ENCODE assay signal across 10 mouse cellular contexts in the genomic region with DNA sequence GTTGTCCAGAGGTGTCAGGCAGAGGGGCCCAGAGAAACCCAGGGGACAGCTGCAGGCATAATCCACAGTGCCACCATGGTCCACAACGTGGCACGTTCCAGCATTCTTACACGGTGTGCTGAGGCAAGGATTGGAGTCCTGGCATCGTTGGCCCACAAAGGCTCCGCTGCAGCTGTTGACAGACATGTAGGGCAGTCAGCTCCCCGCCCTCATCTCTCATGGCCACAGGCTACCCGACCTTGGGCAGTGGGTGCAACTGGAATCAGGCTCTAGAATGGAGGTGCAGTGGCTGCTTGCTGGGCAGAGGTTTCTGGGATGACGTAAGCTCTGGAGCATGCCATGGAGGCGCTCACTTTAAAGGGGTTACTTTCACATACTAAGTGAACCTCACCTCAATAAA. TPM values are rescaled to one million over a fixed set of nuclear protein-coding genes. Genes with fewer than 3 reads are reported as not detected.
DNase-seq lines count a peak whose midpoint lies in the region; ATAC-seq and TF ChIP-seq lines count a peak whose summit lies in the region.
"Had no signal": no experiment of that assay in that cellular context is flagged by ENCODE, and none has a peak within 500 bp of the region (broad histone marks: within the 10 kb centered on the region; RNA-seq: fewer than 3 reads in every experiment).

No protein-coding gene starts in this region.

- H3K27me3 ChIP-seq in heart, embryonic 13.5 days (replicated peaks), result no peaks in the 10 kb centered on the region; the same call in 1 of the 2 replicates
- H3K27me3 ChIP-seq in forebrain, postnatal 0 days (ENCODE audit: insufficient read depth, low read length), result no peaks in the 10 kb centered on the region
- H3K27me3 ChIP-seq in midbrain, embryonic 13.5 days, result no peaks in the 10 kb centered on the region
- H3K27me3 ChIP-seq: stomach, embryonic 15.5 days had no signal

- peaks cover 80% of the 10 kb centered on the region for H3K4me1 ChIP-seq in heart, embryonic 13.5 days
- H3K4me1 ChIP-seq in forebrain, postnatal 0 days (ENCODE audit: insufficient read depth), result peaks cover 33% of the 10 kb centered on the region
- peaks cover 89% of the 10 kb centered on the region for H3K4me1 ChIP-seq in midbrain, embryonic 13.5 days (replicated peaks)

- no peak for ATAC-seq in heart, embryonic 13.5 days (ENCODE audit: extremely low read depth, insufficient number of reproducible peaks, low FRiP score, low TSS enrichment)
- peak; percentile 38 for ATAC-seq in forebrain, postnatal 0 days
- peak; percentile 16; the same call in 1 of the 2 replicates for ATAC-seq in midbrain, embryonic 13.5 days

- H3K36me3 ChIP-seq in heart, embryonic 13.5 days, result peaks cover 42% of the 10 kb centered on the region
- H3K36me3 ChIP-seq in forebrain, postnatal 0 days (ENCODE audit: insufficient read depth), result no peaks in the 10 kb centered on the region
- peaks cover 27% of the 10 kb centered on the region for H3K36me3 ChIP-seq in midbrain, embryonic 13.5 days

- TF ChIP-seq CTCF in forebrain, postnatal 0 days (IDR thresholded peaks at IDR 0.05; ENCODE audit: low read depth), result no peak

- H3K9me3 ChIP-seq in heart, embryonic 13.5 days, result no peaks in the 10 kb centered on the region
- H3K9me3 ChIP-seq in forebrain, postnatal 0 days (ENCODE audit: low read length), result no peaks in the 10 kb centered on the region
- H3K9me3 ChIP-seq in midbrain, embryonic 13.5 days, result no peaks in the 10 kb centered on the region
- H3K9me3 ChIP-seq: stomach, embryonic 15.5 days had no signal

- H3K27ac ChIP-seq in heart, embryonic 13.5 days (replicated peaks), result 0 out of 2 replicates have a peak overlapping the region, but pooled peaks have one; percentile 25
- H3K27ac ChIP-seq in forebrain, postnatal 0 days (ENCODE audit: low read depth, low read length), result peak overlapping the region; percentile 78
- peak overlapping the region; percentile 95 for H3K27ac ChIP-seq in midbrain, embryonic 13.5 days

- H3K4me2 ChIP-seq in heart, embryonic 13.5 days, result no peak overlapping the region
- peak overlapping the region; percentile 35 for H3K4me2 ChIP-seq in forebrain, postnatal 0 days (ENCODE audit: low read depth)
- peak overlapping the region; percentile 47 for H3K4me2 ChIP-seq in midbrain, embryonic 13.5 days (replicated peaks)
- H3K4me2 ChIP-seq: stomach, embryonic 15.5 days had no signal

- no peak overlapping the region for H3K9ac ChIP-seq in heart, embryonic 13.5 days
- H3K9ac ChIP-seq in forebrain, postnatal 0 days, result peak overlapping the region; percentile 2; the same call in 1 of the 2 replicates
- peak overlapping the region; percentile 49 for H3K9ac ChIP-seq in midbrain, embryonic 13.5 days (replicated peaks)
- H3K9ac ChIP-seq: stomach, embryonic 15.5 days had no signal

- no peak overlapping the region for H3K4me3 ChIP-seq in heart, embryonic 13.5 days
- 0 out of 2 replicates have a peak overlapping the region, but pooled peaks have one; percentile 7 for H3K4me3 ChIP-seq in forebrain, postnatal 0 days (ENCODE audit: low read depth, low read length)
- 0 out of 2 replicates have a peak overlapping the region, but pooled peaks have one; percentile 7 for H3K4me3 ChIP-seq in midbrain, embryonic 13.5 days (replicated peaks)
- H3K4me3 ChIP-seq: stomach, embryonic 15.5 days had no signal

- no peak for DNase-seq in heart, postnatal 14 days
- DNase-seq in adrenal gland, adult 8-10 months, result peak; percentile 77
- no peak for DNase-seq in forebrain, postnatal 0 days
- no peak for DNase-seq in urinary bladder, postnatal 25 days (ENCODE audit: low spot score)
- DNase-seq in ovary, postnatal 10 days (ENCODE audit: low spot score), result no peak
- no peak for DNase-seq in left cerebral cortex, postnatal 36 days (ENCODE audit: low spot score in 2 of 2)
- DNase-seq: lung, postnatal 14 days had no signal

- intact Hi-C loops in heart, postnatal 14 days (cut with DNase I), result no loop called here
- intact Hi-C loops in left cerebral cortex, postnatal 36 days (cut with DNase I), result no loop called here

- WGBS in heart, embryonic 13.5 days, result 69% methylated on average over 9 of the region's 9 CpGs
- 19% methylated on average over 9 of the region's 9 CpGs for WGBS in forebrain, postnatal 0 days
- 32% methylated on average over 9 of the region's 9 CpGs for WGBS in midbrain, embryonic 13.5 days

RNA-seq across cellular contexts. Expression of a gene that starts 31.2 kb away (rescaled TPM):
- polyA plus RNA-seq in heart, embryonic 13.5 days (2015; fragmentation: Nextera tagmentation; extraction: Ambion mirVana), result 11.4 and 12.1 TPM in 2 replicates
- 10 to 100 TPM; 43.8 to 49.4 TPM for total RNA-seq in heart, postnatal 14 days (2021)
- 10 to 100 TPM; 23.7 to 32.6 (median 28.4) TPM for total RNA-seq in adrenal gland, adult 8-10 months (2022)
- 23.8 and 38.7 TPM in 2 replicates for total RNA-seq in forebrain, postnatal 0 days (2014; rRNA removed)
- polyA plus RNA-seq in forebrain, postnatal 0 days (2015; fragmentation: Nextera tagmentation; extraction: Ambion mirVana), result 5.0 and 6.8 TPM in 2 replicates
- 21.4 and 27.9 TPM in 2 replicates for polyA plus RNA-seq in midbrain, embryonic 13.5 days (2015; fragmentation: Nextera tagmentation; extraction: Ambion mirVana)
- total RNA-seq in left cerebral cortex, postnatal 36 days (2021), result 10 to 100 TPM; 24.5 to 28.5 TPM

RNA-seq across cellular contexts. Expression of a gene that starts 40.3 kb away (rescaled TPM):
- polyA plus RNA-seq in heart, embryonic 13.5 days (2015; fragmentation: Nextera tagmentation; extraction: Ambion mirVana), result 12.8 and 13.8 TPM in 2 replicates
- total RNA-seq in heart, postnatal 14 days (2021), result 10 to 100 TPM; 37.4 to 40.5 TPM
- 10 to 100 TPM; 62.3 to 73.6 (median 67.1) TPM for total RNA-seq in adrenal gland, adult 8-10 months (2022)
- 52.6 and 65.6 TPM in 2 replicates for total RNA-seq in forebrain, postnatal 0 days (2014; rRNA removed)
- polyA plus RNA-seq in forebrain, postnatal 0 days (2015; fragmentation: Nextera tagmentation; extraction: Ambion mirVana), result 9.0 and 10.9 TPM in 2 replicates
- polyA plus RNA-seq in midbrain, embryonic 13.5 days (2015; fragmentation: Nextera tagmentation; extraction: Ambion mirVana), result 21.3 and 22.8 TPM in 2 replicates
- total RNA-seq in left cerebral cortex, postnatal 36 days (2021), result 10 to 100 TPM; 39.0 to 52.3 TPM

Comparison
In these comparisons a context has a peak if more than half of its experiments do, and no peak if none do; other contexts are left out.
1. H3K27ac ChIP-seq: peak in every context shown above with its lines; median percentile 95 in midbrain, embryonic 13.5 days; 78 in forebrain, postnatal 0 days; 25 in heart, embryonic 13.5 days.